8 mouse cellular contexts compared by ENCODE assay signal in the genomic region with DNA sequence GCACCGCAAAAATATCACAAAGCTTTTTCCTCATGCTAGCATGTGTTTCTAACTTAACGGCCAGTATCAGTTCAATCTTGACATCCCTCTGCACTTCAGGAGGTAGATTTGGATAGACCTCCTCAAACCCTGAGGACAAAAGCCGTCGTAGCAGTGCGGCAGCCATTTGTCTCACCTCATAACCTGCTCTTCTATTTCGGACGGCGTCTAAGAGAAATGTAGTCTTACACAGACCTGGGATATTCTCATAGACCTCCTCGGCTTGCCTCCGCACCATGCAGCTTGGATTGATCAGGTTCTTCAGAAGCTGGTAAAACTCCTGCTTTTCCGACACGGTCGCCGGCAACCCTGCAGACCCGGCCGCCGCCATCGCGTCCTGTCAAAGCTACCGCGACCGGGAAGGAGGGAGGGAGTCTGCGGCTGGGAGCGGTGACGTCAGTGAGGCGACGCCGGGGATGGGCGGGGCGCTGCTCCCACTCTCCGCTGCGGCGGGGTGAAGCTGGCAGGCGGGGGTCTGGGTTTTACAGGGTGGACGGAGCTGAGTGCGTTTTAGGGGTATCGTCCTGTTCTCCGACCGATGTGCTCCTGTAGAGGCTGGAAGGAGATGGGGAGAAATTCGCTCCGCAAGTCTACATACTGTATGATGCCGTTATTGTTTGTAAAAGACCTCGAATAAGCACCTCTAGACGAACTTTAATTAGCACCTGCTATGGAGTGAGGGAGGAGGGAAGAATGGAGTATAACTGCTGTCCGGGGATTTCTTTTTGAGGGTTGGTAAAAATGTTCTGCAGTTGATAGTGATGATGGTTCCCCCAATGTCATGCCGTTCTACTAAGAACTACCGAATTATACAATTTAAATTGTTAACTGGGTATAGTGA. TPM values are rescaled to one million over a fixed set of nuclear protein-coding genes. Genes with fewer than 3 reads are reported as not detected.
DNase-seq lines count a peak whose midpoint lies in the region; ATAC-seq and TF ChIP-seq lines count a peak whose summit lies in the region.

Gene Ranbp6 (minus strand): TSS at position 394 of the 880 bp plus-strand sequence.

- H3K36me3 ChIP-seq in erythroblast, embryonic 14.5 days (ENCODE audit: control insufficient read depth), result peaks cover 31% of the 10 kb centered on the region
- H3K36me3 ChIP-seq in heart, embryonic 12.5 days, result peaks cover 28% of the 10 kb centered on the region
- 0 out of 2 replicates have a peak, but pooled peaks cover 14% of the 10 kb centered on the region for H3K36me3 ChIP-seq in kidney, postnatal 0 days (ENCODE audit: insufficient read depth, low read length)
- peaks cover 8% of the 10 kb centered on the region; the same call in 1 of the 2 replicates for H3K36me3 ChIP-seq in liver, embryonic 11.5 days (ENCODE audit: control insufficient read depth, insufficient read depth, low read length)
- H3K36me3 ChIP-seq in myocyte (ENCODE audit: control insufficient read depth, insufficient read depth), result peaks cover 7% of the 10 kb centered on the region

- 1% methylated on average over 47 of the region's 47 CpGs for WGBS in heart, embryonic 12.5 days
- WGBS in kidney, postnatal 0 days, result under 1% methylated on average over 47 of the region's 47 CpGs
- 2% methylated on average over 47 of the region's 47 CpGs for WGBS in liver, embryonic 11.5 days

- H3K9me3 ChIP-seq in erythroblast, embryonic 14.5 days (ENCODE audit: control insufficient read depth, low read length), result peaks cover 4% of the 10 kb centered on the region; the same call in 1 of the 2 replicates
- H3K9me3 ChIP-seq in heart, embryonic 12.5 days (replicated peaks), result no peaks in the 10 kb centered on the region
- no peaks in the 10 kb centered on the region for H3K9me3 ChIP-seq in kidney, postnatal 0 days (replicated peaks; ENCODE audit: low read length)
- no peaks in the 10 kb centered on the region for H3K9me3 ChIP-seq in liver, embryonic 11.5 days (ENCODE audit: control insufficient read depth, low read length)

- peak within 1 kb of the TSS; percentile 82 for H3K9ac ChIP-seq in heart, embryonic 12.5 days
- H3K9ac ChIP-seq in kidney, postnatal 0 days (ENCODE audit: low read depth, low read length), result peak within 1 kb of the TSS; percentile 82
- H3K9ac ChIP-seq in liver, embryonic 11.5 days (ENCODE audit: low read depth, low read length), result peak within 1 kb of the TSS; percentile 81

- peak within 1 kb of the TSS; percentile 81 for H3K4me3 ChIP-seq in erythroblast, embryonic 14.5 days (replicated peaks)
- H3K4me3 ChIP-seq in heart, embryonic 12.5 days, result peak within 1 kb of the TSS; percentile 82
- peak within 1 kb of the TSS; percentile 90 for H3K4me3 ChIP-seq in kidney, postnatal 0 days (replicated peaks; ENCODE audit: low read depth, low read length)
- peak within 1 kb of the TSS; percentile 80 for H3K4me3 ChIP-seq in liver, embryonic 11.5 days (ENCODE audit: low read depth, low read length)
- peak within 1 kb of the TSS; percentile 81 for H3K4me3 ChIP-seq in myocyte

- no peak for TF ChIP-seq CTCF in kidney, postnatal 0 days (IDR thresholded peaks at IDR 0.05; ENCODE audit: low read depth)

- peak; percentile 97 for ATAC-seq in heart, embryonic 12.5 days (ENCODE audit: insufficient number of reproducible peaks, low FRiP score)
- ATAC-seq in kidney, postnatal 0 days (replicated peaks; ENCODE audit: low FRiP score, low read depth), result peak; percentile 93
- peak; percentile 98 for ATAC-seq in liver, embryonic 11.5 days (replicated peaks; ENCODE audit: low FRiP score)

- H3K27me3 ChIP-seq in erythroblast, embryonic 14.5 days (ENCODE audit: control insufficient read depth), result peaks cover 6% of the 10 kb centered on the region
- no peaks in the 10 kb centered on the region for H3K27me3 ChIP-seq in heart, embryonic 12.5 days (replicated peaks)
- H3K27me3 ChIP-seq in kidney, postnatal 0 days (ENCODE audit: insufficient read depth, low read length), result no peaks in the 10 kb centered on the region
- no peaks in the 10 kb centered on the region for H3K27me3 ChIP-seq in liver, embryonic 11.5 days (replicated peaks; ENCODE audit: control insufficient read depth, insufficient read depth, low read length)
- H3K27me3 ChIP-seq in myocyte (ENCODE audit: control insufficient read depth, insufficient read depth, insufficient read length), result no peaks in the 10 kb centered on the region

- peaks cover 18% of the 10 kb centered on the region for H3K4me1 ChIP-seq in erythroblast, embryonic 14.5 days (ENCODE audit: control insufficient read depth)
- H3K4me1 ChIP-seq in heart, embryonic 12.5 days (replicated peaks), result peaks cover 9% of the 10 kb centered on the region
- peaks cover 4% of the 10 kb centered on the region for H3K4me1 ChIP-seq in kidney, postnatal 0 days (replicated peaks; ENCODE audit: insufficient read depth, low read length)
- H3K4me1 ChIP-seq in liver, embryonic 11.5 days (replicated peaks; ENCODE audit: control insufficient read depth, insufficient read depth, low read length), result peaks cover 3% of the 10 kb centered on the region; the same call in 1 of the 2 replicates

- no peak within 1 kb of the TSS for H3K27ac ChIP-seq in heart, embryonic 12.5 days (ENCODE audit: poor library complexity, severe bottlenecking)
- peak within 1 kb of the TSS; percentile 42; the same call in 1 of the 2 replicates for H3K27ac ChIP-seq in kidney, postnatal 0 days
- no peak within 1 kb of the TSS for H3K27ac ChIP-seq in liver, embryonic 11.5 days (ENCODE audit: low read depth, low read length)

- TF ChIP-seq POLR2A in myocyte (IDR thresholded peaks at IDR 0.05; ENCODE audit: insufficient read length, low read depth), result peak; percentile 94

- peak within 1 kb of the TSS; percentile 81 for H3K4me2 ChIP-seq in heart, embryonic 12.5 days
- peak within 1 kb of the TSS; percentile 90 for H3K4me2 ChIP-seq in kidney, postnatal 0 days (ENCODE audit: low read length)
- H3K4me2 ChIP-seq in liver, embryonic 11.5 days, result peak within 1 kb of the TSS; percentile 86
- peak within 1 kb of the TSS; percentile 93 for H3K4me2 ChIP-seq in myocyte (ENCODE audit: low read depth)

- peak; percentile 94 for DNase-seq in CD4-positive, CD25-positive, alpha-beta regulatory T cell, adult 2 months (ENCODE audit: low read depth, low spot score)
- DNase-seq in brain, embryonic 18.5 days (ENCODE audit: low read depth, low spot score), result peak; percentile 72
- peak; percentile 94 for DNase-seq in kidney, postnatal 0 days (ENCODE audit: low spot score)
- DNase-seq in liver, embryonic 11.5 days (ENCODE audit: low spot score), result peak; percentile 92
- peak; percentile 90 to 96 for DNase-seq in spleen, postnatal 4 days (ENCODE audit: low spot score in 2 of 2)

- H3ac ChIP-seq in myocyte (ENCODE audit: control insufficient read depth, insufficient read length), result peak within 1 kb of the TSS; percentile 22

- H3K79me2 ChIP-seq in myocyte (ENCODE audit: control insufficient read depth, insufficient read depth), result peaks cover 2% of the 10 kb centered on the region

TF ChIP-seq in myocyte, 11 proteins besides CTCF, POLR2A, EP300 and RAD21:
- TF ChIP-seq TCF12 (IDR thresholded peaks at IDR 0.05; ENCODE audit: insufficient read depth, poor library complexity, severe bottlenecking) (no peak), SRF (IDR thresholded peaks at IDR 0.05; ENCODE audit: control insufficient read depth, insufficient read length, low read depth) (peak; percentile 70), E2F4 (IDR thresholded peaks at IDR 0.05; ENCODE audit: insufficient read depth) (peak; percentile 47), MYOD1 (IDR thresholded peaks at IDR 0.05; ENCODE audit: control insufficient read depth in 1 of 3, insufficient read length in 2 of 3, low read depth in 2 of 3) (peak in 1 of 3 experiments; percentile 32)

RNA-seq across cellular contexts. Expression of gene Ranbp6, which starts in this region (rescaled TPM):
- 0.03 and 0.04 TPM in 2 replicates for polyA plus RNA-seq in erythroblast, embryonic 14.5 days (2012)
- polyA plus RNA-seq in heart, embryonic 12.5 days (2016; fragmentation: Nextera tagmentation; extraction: Ambion mirVana), result 19.7 and 20.7 TPM in 2 replicates
- polyA plus RNA-seq in kidney, postnatal 0 days (2015; fragmentation: Nextera tagmentation; extraction: Ambion mirVana), result 12.8 and 14.2 TPM in 2 replicates
- polyA plus RNA-seq in liver, embryonic 11.5 days (2014; fragmentation: Nextera tagmentation; extraction: Ambion mirVana), result 14.9 and 16.2 TPM in 2 replicates
- polyA plus RNA-seq in myocyte (2012; fragmentation: generic; extraction: Trizol), result 2.1 TPM
